Mouse (Mus musculus) frontal cortex, postnatal 14 days (tissue): ENCODE data around the gene Tox2.

Experiments
- DNase-seq, 2 experiments: peaks; one replicate each; pipeline ENCODE4 v3.0.0; 2022; ENCODE audit warnings: low spot score in 2 of 2

Tox2 gene

DNA sequence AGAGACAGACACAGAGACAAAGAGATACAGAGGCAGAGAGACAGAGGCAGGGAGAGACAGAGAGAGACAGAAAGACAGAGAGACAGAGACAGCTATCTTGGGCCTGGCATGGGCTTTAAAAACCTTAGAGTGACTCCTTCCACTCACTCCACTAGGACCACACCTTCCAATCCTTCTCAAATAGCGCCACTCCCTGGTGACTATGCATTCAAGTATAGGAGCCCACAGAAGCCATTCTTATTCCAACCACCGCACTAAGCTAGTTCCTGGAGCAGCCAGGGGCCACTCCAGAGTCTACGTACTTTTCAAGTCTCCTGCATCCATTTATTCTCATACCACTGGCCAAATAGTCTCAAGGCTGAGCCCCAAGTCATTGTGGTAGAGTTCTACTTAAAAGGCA, 115.9 kb downstream of the Tox2 start:
- DNase-seq, result no peak

DNA sequence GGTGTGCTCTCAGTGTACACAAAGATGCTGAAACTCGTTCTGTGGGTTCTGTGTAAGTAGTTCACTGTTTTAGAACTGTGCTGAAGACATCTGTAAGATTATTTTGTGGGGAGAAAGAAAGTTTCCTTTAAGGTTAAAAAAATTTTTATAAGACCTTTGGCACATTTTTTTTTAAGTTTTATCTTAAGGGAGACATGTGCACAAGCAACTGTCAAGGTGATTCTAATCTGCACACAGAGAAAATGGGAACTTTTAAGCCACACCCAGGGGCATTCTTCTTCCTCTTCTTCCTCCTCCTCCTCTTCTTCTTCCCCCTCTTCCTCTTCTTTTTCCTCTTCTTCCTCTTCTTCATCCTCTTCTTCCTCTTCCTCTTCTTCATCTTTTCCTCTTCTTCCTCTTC, 120.2 kb downstream of the Tox2 start:
- DNase-seq, result no peak

DNA sequence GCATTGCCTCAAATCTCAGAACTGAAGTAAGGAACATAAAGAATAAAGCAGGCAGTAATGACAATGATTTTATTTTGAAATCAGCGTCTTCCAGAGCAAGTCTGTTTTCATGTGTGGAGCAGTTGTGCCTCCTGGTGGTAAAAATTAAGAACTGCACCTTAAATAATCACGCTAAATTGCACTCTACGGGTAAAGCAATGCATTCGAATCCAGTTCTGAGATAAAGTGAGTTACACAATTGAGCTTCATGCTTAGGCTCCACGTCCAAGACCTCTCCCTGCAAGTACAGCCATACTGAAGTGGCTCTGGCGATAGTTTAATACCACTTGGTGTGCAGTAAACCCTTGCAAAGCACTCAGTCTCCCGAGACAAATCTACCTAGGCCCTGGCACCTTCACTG, 127.8 kb downstream of the Tox2 start:
- DNase-seq, result peak in 1 of 2 experiments; percentile 36

DNA sequence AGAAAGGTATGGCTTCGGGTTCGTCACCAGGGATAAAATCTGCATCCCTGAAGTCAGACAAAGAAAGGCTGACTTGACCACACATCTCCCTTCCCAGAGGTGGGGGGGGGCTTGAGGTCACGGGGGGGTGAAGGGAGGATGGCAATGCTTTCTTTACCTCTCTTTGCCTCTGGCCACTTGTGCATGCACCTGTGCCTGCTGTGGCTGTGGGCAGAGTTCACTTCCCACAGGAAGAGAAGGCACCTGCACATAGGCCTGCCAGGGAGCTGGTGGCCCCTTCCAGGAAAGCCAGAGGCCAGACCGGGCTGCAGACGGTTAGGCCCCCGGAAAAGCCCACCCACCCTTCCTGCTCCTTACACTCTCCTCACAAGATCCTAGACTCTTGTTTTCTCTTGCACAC, 128.5 kb downstream of the Tox2 start:
- no peak for DNase-seq

DNA sequence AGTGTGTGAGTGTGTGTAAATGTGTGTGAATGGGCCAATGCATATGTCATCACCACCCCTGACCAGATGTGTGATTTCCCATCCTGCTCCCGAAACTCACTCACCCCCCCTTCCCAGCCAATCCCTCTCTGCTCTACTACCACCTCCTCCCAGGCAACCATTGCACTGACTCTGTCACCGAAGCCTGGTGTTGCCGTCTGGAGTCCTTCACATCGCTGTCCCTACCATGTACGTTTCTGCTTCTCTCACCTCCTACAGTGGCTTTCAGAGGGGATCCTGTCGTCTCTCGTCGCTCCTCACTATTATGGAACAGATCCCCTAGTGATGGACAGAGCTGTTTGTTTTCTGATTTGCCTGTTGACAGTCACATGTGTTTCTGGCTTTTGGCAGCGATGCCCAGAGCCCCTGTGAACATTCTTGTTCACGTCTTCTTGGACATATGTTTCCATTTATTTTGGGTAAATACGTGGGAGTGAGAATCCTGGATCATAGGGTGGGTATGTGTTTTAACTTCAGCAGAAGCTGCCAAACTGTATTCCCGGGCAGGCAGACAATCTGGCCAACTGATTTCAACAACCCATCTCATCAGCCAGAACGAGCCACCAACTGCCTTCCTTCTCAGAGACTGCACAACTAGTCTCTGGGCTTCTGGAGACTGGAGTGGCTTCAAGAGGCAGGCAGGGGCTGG, 129.6 kb downstream of the Tox2 start:
- peak; percentile 20 to 41 for DNase-seq

DNA sequence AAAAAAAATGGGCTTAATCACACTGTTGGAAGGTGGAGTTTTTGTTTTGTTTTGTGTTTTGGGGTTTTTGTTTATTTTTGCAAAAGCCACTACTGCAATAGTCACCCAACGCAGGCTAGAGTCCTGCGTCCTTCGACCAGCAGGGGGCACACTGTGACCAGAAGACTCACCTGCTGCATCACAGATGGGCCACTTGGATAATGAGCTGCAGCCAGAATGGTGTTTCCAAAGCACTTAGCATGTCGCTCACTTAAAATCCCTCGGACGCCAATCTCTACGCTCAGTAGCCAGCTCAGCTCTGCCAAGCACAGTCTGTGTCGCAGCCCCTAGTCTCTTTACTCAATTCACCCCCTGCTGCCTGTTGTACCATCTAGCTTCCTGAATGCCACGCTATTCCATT, 137.3 kb downstream of the Tox2 start:
- DNase-seq, result peak; percentile 22 to 53

DNA sequence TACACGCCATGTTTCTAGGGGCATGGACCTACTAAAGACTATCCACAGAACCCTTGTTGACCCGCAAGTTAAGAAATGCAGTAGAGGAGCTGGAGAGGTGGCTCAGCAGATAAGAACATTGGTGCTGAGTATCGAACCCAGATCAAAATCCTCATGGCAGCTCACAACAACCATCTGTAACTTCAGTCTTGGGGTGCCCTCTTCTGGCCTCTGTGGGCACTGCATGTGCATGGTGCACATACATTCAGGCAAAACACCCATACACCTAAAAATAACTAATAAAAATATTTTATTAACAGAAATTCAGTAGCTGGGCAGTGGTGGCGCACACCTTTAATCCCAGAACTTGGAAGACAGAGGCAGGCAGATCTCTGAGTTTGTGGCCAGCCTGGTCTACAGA, 140.7 kb downstream of the Tox2 start:
- DNase-seq, result no peak

DNA sequence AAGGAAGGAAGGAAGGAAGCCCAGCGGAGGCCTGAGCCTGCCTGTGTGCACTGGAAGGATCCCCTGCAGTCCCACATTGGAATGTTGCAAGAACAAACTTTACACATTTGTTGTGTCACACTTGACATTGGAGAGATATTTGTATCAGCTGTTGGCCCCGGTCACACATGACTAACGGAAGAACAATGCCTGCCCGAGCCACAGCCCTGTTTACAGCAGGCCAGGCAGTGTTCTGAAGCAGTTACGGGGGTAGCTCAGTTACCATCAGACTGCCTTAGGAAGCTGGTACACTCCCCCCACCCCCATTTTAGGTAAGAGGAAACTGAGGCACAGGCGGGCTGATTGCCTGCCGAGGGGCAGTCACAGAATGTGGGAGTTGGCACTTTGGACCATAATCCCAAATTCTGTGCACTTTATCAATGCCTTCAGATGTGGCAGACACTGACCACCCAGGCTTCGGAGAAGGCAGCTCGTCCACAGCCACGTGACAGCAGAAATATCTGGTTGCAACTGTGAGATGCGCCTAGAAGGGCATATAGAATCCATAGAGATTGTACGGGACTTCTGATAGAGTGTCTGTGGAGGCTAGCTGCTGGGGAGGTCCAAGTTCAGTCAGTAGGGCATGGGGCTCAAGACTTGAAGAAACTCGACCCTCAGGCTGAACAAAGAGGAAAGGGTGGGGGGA, 142.2 kb downstream of the Tox2 start:
- DNase-seq, result no peak

DNA sequence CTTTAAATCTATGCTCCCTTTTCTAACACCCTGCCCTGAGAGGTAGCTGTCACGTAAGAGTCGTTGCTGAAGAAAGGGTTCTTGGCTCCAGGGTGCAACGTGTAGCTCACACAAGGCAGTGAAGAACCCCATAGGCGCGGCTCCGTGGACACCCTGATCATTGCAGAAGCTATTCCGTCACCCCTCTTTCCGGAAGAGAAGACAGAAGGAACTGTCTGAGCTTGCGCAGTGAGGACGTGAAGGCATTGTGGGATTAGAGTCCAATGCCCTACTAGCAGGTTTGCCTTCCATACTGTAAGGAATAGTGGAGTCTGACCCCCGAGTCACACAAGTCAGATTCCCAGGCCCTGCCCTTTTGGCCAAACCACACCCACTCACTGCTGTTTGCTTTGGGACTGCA, 143.6 kb downstream of the Tox2 start:
- DNase-seq, result no peak

DNA sequence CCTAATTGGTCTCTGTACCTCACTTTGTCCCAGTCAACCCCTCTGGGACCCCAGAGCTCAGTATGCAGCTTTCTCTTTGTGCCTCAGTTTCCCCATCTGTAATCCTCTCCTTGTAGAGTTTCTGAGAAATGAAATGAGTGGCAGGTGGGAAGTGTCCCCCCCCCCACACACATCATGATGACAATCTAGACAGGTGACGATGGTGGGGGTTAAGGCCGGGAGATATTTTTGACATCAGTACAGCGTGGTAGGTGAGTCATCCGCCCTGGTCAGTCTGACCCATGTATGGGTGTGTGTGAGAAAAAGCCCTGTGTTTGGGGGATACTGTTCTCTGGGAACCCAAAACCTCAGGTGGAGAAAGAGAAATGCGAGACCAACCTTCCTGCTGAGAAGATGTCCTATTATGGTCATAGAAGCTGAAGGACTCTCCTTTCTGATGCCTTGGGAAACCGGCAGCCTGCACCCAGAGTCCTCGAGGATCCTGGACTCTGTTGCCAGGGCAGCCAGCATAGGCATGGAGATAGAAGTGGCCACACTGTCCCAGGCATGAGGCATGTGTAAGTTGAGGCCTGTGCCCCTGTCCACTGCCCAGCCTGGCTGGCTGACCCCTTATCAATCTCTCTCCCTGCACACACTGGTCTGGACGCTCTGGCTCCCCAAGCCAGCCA, 144.7 kb downstream of the Tox2 start:
- DNase-seq, result no peak

DNA sequence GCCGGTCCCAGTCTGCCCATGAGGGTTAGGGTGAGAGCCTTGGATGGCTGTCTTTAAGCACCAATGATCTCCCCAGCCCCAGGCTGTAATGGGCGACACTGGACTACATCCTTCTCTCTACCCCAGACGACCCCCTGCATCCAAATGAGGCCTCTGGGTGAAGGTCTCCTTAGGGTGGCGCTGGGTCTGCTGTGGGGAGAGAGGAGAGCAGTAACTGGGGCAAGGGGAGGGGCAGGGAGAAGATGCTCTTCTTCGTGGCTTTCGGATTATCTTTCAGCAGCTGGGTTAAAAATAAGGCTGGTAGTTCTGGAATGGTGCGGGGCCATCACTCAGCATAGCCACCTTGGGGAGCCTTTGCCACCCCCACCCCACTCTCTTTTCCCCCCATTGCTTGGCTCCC, 145.8 kb downstream of the Tox2 start:
- no peak for DNase-seq

DNA sequence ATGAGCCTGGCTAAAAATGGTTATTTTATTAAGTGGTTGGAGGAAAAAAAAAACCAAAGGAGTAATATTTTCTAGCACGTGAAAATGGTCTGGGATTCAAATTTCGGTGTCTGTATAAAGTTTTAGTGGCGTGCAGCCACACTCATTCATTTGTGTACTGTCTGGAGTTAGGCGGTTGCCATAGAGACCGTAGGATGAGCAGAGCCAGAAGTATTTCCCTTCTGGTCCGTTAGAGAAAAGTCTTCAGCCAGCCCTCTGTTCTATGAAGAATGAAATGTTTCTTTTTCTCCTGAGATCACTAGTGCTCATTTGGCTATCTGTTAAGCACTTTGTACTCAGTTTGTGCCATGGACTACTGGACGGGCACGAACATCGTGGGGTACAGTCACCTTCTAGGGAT, 146.5 kb downstream of the Tox2 start:
- DNase-seq, result no peak

DNA sequence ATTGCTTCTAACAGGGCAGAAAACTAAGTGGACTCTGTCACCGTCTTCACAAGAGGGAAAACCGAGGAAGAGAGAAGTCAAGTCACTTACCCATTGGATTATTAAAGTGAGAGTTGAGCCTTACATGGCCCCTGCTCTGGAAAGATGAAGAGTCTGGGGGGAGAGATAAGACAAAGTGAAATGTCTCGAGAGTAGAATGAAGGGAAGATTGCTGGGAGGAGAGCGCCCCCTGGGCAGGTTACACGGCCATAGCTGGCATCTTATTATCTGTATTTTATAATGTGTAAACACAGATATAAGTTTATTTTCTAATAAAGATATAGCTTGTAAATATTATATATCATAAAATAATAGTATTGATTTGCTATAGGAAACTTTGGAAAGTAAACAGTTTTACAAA, 147.5 kb downstream of the Tox2 start:
- DNase-seq, result no peak

DNA sequence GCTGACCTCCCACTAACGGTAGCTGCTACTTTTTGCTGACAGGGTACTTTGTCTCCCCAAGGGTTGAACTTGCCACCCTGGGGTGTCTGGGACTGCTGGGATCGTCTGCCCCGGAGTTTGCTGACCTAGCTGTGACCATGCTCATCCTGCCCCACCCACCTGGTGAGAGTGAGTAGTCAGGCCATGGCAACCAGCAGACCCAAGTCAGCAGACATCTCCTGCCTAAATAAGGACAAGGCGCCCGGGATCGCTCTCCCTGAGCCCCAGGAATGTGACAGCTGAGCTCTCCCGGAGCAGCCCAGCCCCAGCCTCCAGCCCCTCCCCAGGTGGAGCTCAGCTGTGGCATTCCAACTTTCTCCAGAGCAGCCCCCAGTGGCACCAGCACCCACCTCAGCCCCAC, 150.8 kb downstream of the Tox2 start:
- no peak for DNase-seq

DNA sequence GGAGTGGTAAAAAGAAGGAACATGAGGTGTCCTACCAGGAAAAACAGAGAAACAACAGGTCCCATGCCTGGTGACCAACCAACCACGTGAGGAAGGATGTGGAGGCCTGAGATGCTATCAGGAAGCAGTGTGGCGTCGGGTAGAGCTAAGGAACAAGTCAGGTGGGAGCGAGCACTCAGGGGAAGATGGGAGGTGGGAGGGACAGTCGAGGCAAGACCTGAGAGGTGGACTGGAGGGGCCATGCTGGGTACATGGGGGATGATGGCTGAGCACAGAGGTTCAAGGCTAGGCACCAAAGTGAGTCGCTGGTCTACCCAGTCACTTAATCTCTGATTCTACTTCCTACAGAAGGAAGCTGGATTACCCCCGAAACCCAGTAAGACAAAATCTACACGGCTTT, 152.7 kb downstream of the Tox2 start:
- no peak for DNase-seq

DNA sequence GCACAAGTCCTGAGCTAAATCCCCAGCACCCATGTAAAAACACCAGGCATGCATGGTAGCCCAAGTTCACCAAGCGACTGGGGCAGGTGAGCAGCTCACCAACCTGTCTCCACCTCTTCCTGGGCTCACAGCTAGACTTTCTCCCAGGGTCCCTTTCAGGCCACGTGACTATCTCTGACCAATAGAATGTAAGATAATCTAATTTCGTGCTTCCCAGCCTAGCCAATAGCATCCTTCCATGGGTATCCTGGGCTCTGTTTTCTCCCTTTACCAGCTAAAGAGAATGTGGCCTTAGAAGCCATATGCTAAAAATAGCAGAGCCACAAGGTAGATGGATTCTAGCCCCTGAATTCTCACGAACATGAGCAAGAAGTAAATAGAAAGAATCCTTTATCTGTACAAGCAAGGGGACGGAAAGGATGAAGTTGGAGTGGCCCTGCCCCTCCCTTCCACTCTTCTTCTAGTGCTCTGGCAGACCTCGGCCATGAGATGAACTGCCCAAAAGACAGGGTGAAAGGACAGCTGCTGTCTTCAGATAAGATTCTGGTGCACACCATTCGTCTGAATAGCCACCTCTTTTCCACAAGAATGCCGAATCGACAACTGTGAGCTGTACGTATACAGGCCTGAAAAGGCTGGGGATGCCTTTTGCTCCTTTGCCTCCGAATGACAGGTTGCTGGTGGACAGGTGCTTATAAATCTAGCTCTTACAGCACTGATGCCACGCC, 153.4 kb downstream of the Tox2 start:
- DNase-seq, result no peak

DNA sequence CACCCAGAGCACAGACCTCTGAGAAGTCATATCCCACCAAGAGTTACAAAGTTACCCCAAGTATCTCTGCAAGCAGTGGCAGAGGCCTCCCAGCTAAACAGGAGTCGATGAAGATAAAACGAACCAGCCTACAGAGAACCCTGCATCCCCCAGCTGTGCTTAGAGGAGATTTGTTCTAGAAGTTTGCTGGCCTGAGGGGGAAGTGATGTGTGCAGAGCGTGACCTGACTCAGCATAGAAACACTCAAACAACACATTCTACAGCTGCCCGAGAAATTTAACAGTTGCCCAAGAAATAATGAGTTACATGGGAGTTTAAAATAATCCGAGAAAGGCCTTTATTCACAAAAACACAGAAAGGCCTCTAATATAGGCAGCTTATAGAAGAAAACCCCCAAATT, 155.7 kb downstream of the Tox2 start:
- no peak for DNase-seq

DNA sequence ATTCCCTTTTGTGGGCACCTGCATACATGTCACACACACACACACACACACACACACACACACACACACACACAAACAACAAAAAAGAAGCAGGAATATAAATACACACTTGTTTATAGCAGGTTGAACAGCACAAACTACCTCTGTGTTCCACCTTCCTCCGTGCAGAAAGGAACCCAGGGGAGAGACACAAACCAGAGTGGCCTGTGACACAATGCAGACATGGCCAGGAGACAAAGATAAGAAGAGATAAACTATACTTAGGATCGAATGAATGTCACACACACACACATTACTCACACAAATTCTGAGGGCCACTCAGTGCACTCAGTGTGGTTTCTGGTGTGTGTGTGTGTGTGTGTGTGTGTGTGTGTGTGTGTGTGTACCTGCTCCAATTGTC, 156.3 kb downstream of the Tox2 start:
- DNase-seq, result no peak

DNA sequence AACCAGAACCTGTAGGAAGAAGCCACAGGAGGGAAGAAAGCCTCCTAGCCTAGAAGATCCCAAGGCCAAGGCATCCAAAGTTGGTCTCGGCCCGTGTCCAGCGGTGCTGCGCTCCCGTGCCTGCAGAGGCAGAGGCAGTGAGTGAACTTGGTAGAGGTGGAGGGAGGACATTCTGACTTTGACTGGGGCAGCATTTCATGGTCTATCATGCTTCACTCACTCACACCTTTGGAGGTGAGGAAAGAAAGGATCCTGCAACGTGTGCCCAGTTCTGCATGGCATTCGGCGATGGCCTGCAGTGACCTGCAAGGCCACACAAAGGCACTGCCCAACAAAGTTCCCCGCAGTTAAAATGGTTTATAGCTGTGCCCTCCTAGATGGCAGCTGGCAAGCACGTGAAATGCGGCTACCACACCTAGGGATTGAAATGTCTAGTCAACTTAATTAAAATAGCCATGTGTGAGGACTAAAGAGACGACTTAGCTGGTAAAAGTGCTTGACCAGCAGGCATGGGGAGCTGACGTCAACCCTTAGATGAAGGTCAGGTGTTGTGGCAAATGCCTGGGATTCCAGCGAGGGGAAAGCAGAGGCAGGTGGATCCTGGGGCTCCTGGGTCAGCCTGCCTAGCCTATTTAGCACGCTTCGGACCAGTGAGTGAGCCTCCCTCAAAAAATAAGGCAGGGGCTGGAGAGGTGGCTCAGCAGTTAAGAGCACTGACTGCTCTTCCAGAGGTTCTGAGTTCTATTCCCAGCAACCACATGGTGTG, 158.1 kb downstream of the Tox2 start:
- DNase-seq, result no peak

DNA sequence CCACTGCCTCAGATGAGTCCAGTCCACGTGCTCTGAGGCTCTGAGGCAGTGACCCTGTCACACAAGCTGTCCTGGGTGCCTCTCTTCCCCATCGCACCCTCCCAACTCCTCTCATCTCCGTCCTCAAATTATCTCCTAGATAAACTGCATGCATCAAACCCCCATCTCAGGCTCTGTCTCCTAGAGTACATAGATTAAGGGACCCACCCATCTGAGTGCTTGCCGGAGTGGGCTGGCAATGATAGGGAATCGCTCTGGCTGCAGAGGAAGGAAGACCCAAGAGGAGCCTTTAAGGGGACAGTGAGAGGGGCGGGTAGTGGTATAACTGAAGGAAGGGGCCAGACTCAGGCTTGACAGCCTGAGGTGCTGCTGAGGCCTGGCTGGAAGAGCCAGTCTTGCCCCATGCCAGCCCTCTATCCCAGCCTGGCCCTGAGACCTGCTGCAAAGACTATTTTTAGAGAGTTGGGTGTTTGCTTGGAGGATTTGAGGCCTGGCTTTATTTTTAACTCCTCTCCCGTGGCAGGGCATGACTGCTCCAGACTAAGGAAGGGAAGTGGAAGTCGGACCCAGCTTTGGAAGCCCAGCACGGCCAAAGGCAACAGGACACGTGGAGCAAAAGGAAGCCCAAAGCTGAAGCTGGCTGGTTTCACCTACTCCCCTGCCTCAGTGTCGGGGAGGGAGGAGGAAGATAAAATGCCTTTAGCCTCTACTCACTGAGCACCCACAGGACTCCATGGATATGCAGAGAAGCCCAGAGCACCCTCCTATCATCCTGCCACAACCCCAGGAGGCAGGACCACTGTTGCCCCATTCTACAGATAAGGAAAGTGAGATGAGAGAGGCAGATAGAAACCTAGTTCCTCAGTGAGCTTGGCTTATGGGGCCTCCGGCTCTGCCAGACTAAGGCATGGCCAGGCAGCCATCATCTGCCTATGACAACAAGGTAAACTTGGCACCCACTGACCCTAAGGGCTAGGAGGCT, 160.3 kb downstream of the Tox2 start:
- no peak for DNase-seq
